Mouse (Mus musculus): ENCODE measurements at regions not wholly inside any gene's neighbourhood (a gene's known extent, or its start where the extent isn't known, plus 50 kb on each side); places are given as distances from the start of the nearest gene placed in this dataset.

- DNase-seq, result no peak
Observed at GRCm38 (mm10) chr5:112634701-112635100, 57.7 kb upstream of the Sez6l start.

- DNase-seq, result peak; percentile 39 to 46
Observed at GRCm38 (mm10) chr5:112631766-112632165, 54.8 kb upstream of the Sez6l start.

- DNase-seq, result no peak
Observed at GRCm38 (mm10) chr5:112629656-112630055, 52.7 kb upstream of the Sez6l start.

- DNase-seq, result no peak
Observed at GRCm38 (mm10) chr5:112628073-112628790, 51.2 kb upstream of the Sez6l start.

- DNase-seq, result no peak
Observed at GRCm38 (mm10) chr5:112627305-112627704, 50.3 kb upstream of the Sez6l start.

All from kidney, adult 8-10 months (tissue).